8 mouse cellular contexts compared by ENCODE assay signal in the genomic region with DNA sequence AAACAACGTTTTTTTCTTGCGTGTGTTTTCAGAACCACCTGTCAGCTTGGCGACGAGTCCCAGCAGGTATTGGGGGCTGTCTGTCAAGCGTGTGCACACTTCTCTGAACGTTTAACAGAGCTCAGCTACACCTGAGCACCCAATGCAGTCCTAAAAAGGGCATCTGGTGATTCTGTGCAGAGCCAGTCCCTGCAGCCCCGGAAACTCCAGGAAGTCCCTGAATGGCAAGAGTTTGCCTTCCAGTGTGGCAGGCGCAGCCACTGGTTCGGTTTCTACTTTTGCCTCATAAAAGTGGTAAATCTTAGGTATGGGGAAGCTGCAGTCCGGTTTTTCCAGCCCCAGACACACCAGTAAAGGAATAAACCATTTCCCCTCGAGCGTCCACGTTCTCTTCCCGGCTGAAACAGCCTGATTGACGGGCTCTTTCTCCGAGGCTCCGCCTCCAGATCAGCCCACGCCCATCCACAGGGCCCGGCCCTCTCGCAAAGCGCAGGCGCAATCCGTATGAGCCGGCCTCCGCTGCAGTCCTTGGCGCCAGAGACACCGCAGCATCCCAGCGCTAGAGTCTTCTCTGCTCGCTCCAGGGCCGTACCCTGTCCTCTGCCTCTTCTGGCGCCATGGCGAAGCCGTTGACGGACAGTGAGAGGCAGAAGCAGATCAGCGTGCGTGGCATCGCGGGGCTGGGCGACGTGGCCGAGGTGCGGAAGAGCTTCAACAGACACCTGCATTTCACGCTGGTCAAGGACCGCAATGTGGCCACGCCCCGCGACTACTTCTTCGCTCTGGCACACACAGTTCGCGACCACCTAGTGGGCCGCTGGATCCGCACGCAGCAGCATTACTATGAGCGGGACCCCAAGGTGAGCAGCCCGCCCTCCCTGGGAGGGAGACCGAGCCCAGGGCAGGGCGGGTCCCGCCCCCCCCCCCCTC. TPM values are rescaled to one million over a fixed set of nuclear protein-coding genes. Genes with fewer than 3 reads are reported as not detected.
DNase-seq lines count a peak whose midpoint lies in the region; ATAC-seq and TF ChIP-seq lines count a peak whose summit lies in the region.

TSS of gene Pygb (plus strand) at position 485 of the 930 bp plus-strand sequence.

- TF ChIP-seq CTCF in thymus, adult 2 months (IDR thresholded peaks at IDR 0.05; ENCODE audit: borderline replicate concordance, control insufficient read depth, extremely low read depth, insufficient read depth, low read length, poor library complexity) = no peak

- peaks cover 27% of the 10 kb centered on the region for H3K4me1 ChIP-seq in forebrain, embryonic 13.5 days
- H3K4me1 ChIP-seq in neural tube, embryonic 15.5 days = peaks cover 34% of the 10 kb centered on the region
- H3K4me1 ChIP-seq in thymus, adult 2 months (replicated peaks; ENCODE audit: control insufficient read depth, insufficient read depth, low read length) = peaks cover 9% of the 10 kb centered on the region

- peaks cover 4% of the 10 kb centered on the region; the same call in 1 of the 2 replicates for H3K27me3 ChIP-seq in forebrain, embryonic 13.5 days
- H3K27me3 ChIP-seq in neural tube, embryonic 15.5 days (replicated peaks) = 0 out of 2 replicates have a peak, but pooled peaks cover 5% of the 10 kb centered on the region
- H3K27me3 ChIP-seq in thymus, adult 2 months (ENCODE audit: control insufficient read depth, insufficient read depth, low read length) = no peaks in the 10 kb centered on the region

- TF ChIP-seq POLR2A in thymus, adult 2 months (IDR thresholded peaks at IDR 0.05; ENCODE audit: control insufficient read depth, extremely low read depth, insufficient read depth, low read length, poor library complexity) = peak; percentile 64; the same call in 1 of the 2 replicates

- peak within 1 kb of the TSS; percentile 87 for H3K4me3 ChIP-seq in forebrain, embryonic 13.5 days
- peak within 1 kb of the TSS; percentile 94 for H3K4me3 ChIP-seq in neural tube, embryonic 15.5 days (replicated peaks)
- peak within 1 kb of the TSS; percentile 96 for H3K4me3 ChIP-seq in thymus, adult 2 months (ENCODE audit: control insufficient read depth, insufficient read depth, low read length)

- peak; percentile 83 for DNase-seq in ES-CJ7 (ENCODE audit: low read depth, low spot score)
- peak; percentile 91 for DNase-seq in heart, postnatal 10 days
- DNase-seq in large intestine, adult 2 months (ENCODE audit: low read depth, low spot score) = peak; percentile 73
- peak; percentile 84 to 89 for DNase-seq in lung, adult 18-20 months
- DNase-seq in thymus, adult 2 months = peak; percentile 82

- peak within 1 kb of the TSS; percentile 41 for H3K27ac ChIP-seq in forebrain, embryonic 13.5 days
- H3K27ac ChIP-seq in neural tube, embryonic 15.5 days (replicated peaks) = peak within 1 kb of the TSS; percentile 86
- H3K27ac ChIP-seq in thymus, adult 2 months (ENCODE audit: control insufficient read depth, insufficient read depth, low read length) = peak within 1 kb of the TSS; percentile 20; the same call in 1 of the 2 replicates

- peak; percentile 96 for ATAC-seq in cerebellum, adult (ENCODE audit: insufficient number of reproducible peaks, low FRiP score, low TSS enrichment)
- peak; percentile 97 for ATAC-seq in forebrain, embryonic 13.5 days
- peak; percentile 97 for ATAC-seq in neural tube, embryonic 15.5 days (ENCODE audit: low FRiP score)

- peak within 1 kb of the TSS; percentile 74 for H3K4me2 ChIP-seq in forebrain, embryonic 13.5 days
- H3K4me2 ChIP-seq in neural tube, embryonic 15.5 days = peak within 1 kb of the TSS; percentile 86

- WGBS in forebrain, embryonic 13.5 days = 2% methylated on average over 57 of the region's 58 CpGs
- WGBS in large intestine, adult 2 months = under 1% methylated on average over 58 of the region's 58 CpGs
- 3% methylated on average over 58 of the region's 58 CpGs for WGBS in neural tube, embryonic 15.5 days
- under 1% methylated on average over 58 of the region's 58 CpGs for WGBS in thymus, adult 2 months

- peak within 1 kb of the TSS; percentile 79 for H3K9ac ChIP-seq in forebrain, embryonic 13.5 days
- peak within 1 kb of the TSS; percentile 80 for H3K9ac ChIP-seq in neural tube, embryonic 15.5 days (replicated peaks)

- no peaks in the 10 kb centered on the region for H3K9me3 ChIP-seq in forebrain, embryonic 13.5 days (replicated peaks)
- no peaks in the 10 kb centered on the region for H3K9me3 ChIP-seq in neural tube, embryonic 15.5 days (replicated peaks)

- intact Hi-C loops in heart, postnatal 10 days (cut with DNase I) = loop anchor here (5.0 kb wide), 2 partner anchors 34 to 179 kb away; partner anchors contain the start of gene Apmap

- H3K36me3 ChIP-seq in forebrain, embryonic 13.5 days (ENCODE audit: poor library complexity, severe bottlenecking) = 0 out of 2 replicates have a peak, but pooled peaks cover 7% of the 10 kb centered on the region
- H3K36me3 ChIP-seq in neural tube, embryonic 15.5 days = 0 out of 2 replicates have a peak, but pooled peaks cover 2% of the 10 kb centered on the region
- H3K36me3 ChIP-seq in thymus, adult 2 months (ENCODE audit: control insufficient read depth, insufficient read depth, low read length) = no peaks in the 10 kb centered on the region

RNA-seq across cellular contexts. Expression of gene Pygb, which starts in this region (rescaled TPM):
- polyA plus RNA-seq in forebrain, embryonic 13.5 days (2015; fragmentation: Nextera tagmentation; extraction: Ambion mirVana) = 81.0 and 84.5 TPM in 2 replicates
- 100 to 1,000 TPM; 374 to 404 TPM for total RNA-seq in heart, postnatal 10 days (2021)
- polyA plus RNA-seq in large intestine, adult 2 months (2012; rRNA removed) = 39.4 and 42.2 TPM in 2 replicates
- 153 and 158 TPM in 2 replicates for polyA plus RNA-seq in neural tube, embryonic 15.5 days (2015; fragmentation: Nextera tagmentation; extraction: Ambion mirVana)
- 53.9 and 68.8 TPM in 2 replicates for polyA plus RNA-seq in thymus, adult 2 months (2012; rRNA removed)

Comparison
In these comparisons a context has a peak if more than half of its experiments do, and no peak if none do; other contexts are left out.
1. Peak in every context shown above with its lines: DNase-seq, ATAC-seq, H3K4me3 ChIP-seq and H3K27ac ChIP-seq.
2. H3K27ac ChIP-seq: peak in every context shown above with its lines; median percentile 86 in neural tube, embryonic 15.5 days; 41 in forebrain, embryonic 13.5 days; 20 in thymus, adult 2 months.